Mouse (Mus musculus) small intestine, adult 2 months (tissue): Measurements from ENCODE around the gene Mphosph9.

Source experiments
- CTCF ChIP-seq: fragments of 200-500 bp; IDR thresholded peaks from 2 replicates; pipeline ENCODE4 v1.5.1; 2012; ENCODE audit warnings: low read depth, mild to moderate bottlenecking, control low read depth, inconsistent platforms, low read length, moderate library complexity, mixed read lengths; ENCODE audit not compliant: insufficient replicate concordance, insufficient read length; ENCODE audit errors: extremely low read depth
- POLR2A ChIP-seq: fragments of 200-500 bp; IDR thresholded peaks from 2 replicates; pipeline ENCODE4 v1.6.1; 2012; ENCODE audit warnings: low read depth, mild to moderate bottlenecking, control low read depth, inconsistent platforms, low read length, moderate library complexity

DNA sequence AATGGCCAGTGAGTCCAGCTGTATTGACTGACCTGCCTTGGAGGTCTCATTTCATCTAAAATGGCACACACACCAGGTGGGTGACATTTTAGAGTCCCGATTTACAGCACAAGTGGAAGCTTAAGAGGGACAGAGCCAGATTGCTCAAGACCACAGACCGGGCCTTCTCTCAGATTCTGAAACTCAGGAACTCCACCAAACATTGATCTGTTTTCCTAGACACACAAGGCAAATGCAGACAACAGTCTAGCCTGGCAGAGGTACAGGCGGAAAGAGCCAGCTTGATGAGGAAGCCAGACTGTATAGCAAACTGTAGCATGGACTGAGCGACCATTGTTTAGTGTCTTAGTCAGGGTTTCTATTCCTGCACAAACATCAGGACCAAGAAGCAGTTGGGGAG, 124.5 kb downstream of the Mphosph9 start:
- TF ChIP-seq CTCF (no peak), POLR2A (no peak)
